Mouse (Mus musculus) ovary, postnatal 36 days (tissue): ENCODE data around the gene Pex19.

Experiments used
- DNase-seq: peaks from one replicate; pipeline ENCODE4 v3.0.0; 2022; ENCODE audit warnings: low spot score, mixed read lengths

Gene Pex19

GRCm38 (mm10) chr1:172133535-172133934 is 7.0 kb downstream of the Pex19 start:
- no peak for DNase-seq

GRCm38 (mm10) chr1:172134072-172134471 is 7.5 kb downstream of the Pex19 start:
- DNase-seq: no peak

- no peak for DNase-seq
Measured at GRCm38 (mm10) chr1:172140160-172140559, 13.6 kb downstream of the Pex19 start.

DNA sequence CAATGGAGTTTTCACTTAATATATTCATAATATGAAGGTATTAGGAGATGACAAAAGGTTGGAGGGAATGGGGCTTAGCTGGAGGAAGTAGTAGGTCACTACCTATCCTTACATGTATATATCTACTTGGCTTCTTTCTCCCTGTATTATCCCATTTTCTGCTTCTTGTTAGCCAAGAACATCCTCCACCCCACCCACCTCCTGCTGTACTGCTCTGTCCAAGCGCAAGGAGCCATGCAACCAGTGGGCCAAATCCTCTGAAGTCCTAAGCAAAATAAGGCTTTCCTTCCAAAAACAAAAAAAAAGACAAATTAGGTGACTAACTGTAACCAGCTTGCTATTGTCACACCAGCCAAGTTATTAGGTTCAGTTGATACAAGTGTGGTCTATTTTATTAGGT is 14.3 kb downstream of the Pex19 start:
- no peak for DNase-seq

DNA sequence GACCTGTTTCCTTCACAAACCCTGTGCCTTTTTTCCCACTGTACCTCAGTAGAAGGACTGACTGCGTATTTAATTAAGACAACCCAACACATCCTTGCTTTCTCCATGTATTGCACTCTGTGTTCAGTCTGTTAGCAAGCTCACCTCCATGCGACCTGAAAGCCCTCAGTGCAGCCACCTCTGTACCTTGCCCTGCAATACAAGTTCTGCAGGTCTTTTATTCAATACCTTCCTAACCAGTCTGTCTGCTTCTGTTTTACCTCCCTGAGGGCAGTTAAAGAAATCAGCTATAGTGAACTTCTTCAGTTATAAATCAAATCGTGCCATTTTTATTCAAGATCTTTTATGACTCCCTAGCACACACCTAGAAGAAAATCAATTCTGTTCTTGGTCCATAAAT is 15.0 kb downstream of the Pex19 start:
- DNase-seq: no peak

GRCm38 (mm10) chr1:172143570-172143969 is 17.0 kb downstream of the Pex19 start:
- DNase-seq: no peak

- peak; percentile 99 for DNase-seq
Measured at GRCm38 (mm10) chr1:172147835-172148278, 21.3 kb downstream of the Pex19 start, which contains the start of gene Dcaf8. TSS of gene Dcaf8 (plus strand) at chr1:172148084.

GRCm38 (mm10) chr1:172148279-172148954 is 21.9 kb downstream of the Pex19 start:
- DNase-seq: peak; percentile 47

DNA sequence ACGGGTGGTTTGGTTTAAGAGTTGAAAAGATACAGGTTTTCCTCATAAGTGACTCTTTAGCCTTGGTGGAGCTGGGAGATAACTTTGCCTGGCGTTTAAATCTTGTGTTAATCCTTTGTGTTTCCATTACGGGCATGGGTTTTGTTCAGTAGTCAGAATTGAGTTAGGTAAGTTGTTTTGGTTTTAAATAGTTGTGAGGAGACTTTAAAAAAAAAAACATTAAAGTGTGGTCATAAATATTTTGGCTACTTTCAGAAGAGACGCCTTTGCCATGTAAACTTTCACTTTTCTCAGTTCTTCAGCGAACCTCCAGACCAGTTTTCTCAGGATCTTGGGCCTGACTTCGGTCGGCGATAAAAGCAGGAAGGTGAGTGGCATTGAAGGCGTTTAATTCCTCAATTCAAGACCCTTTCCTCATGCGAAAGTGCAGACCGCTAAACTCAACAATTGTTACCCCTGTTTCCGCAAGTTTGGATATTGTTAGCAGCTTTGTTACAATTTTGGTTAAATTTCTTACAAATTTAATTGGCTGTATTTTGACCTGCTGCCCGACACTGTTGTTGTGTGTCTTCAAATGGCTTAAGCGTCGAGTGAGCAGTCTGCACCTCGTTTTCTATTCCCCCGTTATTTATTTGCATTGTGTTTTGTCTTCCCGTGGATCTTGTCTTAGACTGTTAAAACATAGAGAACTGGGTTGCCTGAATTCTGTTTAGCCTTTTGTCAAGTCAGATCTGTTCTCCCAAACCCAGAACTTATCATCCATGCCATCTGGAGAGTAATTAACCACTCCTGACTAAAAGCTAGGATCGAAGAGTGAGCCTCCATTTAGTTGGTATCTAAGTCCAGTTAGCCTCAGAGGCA is 22.6 kb downstream of the Pex19 start:
- DNase-seq: no peak

DNA sequence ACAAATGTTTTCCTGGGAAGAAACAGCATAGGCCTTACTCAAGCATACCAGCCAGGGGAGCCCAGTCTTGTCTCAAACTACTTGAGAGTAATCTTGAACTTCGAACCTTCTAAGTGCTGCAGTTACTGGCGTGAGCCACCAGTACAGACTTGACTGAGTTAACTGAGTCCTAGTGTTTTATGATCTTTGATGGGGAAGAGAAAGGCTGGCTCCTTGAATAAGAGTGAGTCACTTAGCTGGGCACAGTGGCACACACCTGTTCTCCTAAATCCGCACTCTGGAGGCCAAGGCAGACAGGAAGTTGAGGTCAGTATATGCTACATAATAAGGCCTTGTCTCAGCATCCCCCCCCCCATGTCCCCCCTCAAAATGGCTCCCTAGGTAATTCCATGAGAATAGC is 28.0 kb downstream of the Pex19 start:
- DNase-seq: no peak

DNA sequence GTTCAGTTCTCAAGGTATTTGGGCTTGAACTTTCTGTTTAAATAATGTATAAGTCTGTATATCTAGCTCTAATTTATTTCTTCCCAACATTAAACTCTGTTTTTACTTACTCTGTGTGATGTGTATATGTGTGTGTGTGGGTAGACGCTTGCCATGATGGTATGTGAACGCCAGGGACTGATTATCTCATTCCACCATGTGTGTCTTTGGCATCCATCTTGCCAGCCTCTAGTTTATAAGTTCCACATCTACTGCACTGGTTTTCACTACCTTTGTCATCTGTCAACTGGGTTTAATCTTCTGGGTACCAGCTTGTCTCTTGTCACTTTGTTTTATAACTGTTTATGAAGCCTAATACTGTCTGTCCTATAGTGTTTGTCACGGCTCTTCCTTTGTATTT is 29.0 kb downstream of the Pex19 start:
- no peak for DNase-seq

DNA sequence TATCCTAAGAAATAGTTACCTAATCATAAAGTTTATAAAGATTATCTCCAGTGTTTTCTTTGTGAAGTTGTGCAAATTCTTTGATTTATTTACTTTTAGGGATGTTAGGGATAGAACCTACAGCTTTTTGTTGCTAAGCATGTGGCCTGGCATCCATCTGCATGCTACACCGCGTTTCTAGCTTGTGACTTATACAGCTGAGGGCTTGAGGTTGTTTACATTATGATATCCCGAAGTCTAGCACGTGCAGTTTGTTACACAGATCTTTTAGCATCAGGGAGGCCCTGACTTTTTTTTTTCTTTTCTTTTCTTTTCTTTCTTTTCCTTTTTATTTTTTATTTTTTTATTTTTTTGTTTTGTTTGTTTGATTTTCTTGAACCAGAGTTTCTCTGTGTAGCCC is 33.4 kb downstream of the Pex19 start:
- DNase-seq: no peak

GRCm38 (mm10) chr1:172160508-172160907 is 34.0 kb downstream of the Pex19 start:
- DNase-seq: no peak

GRCm38 (mm10) chr1:172162009-172162408 is 35.5 kb downstream of the Pex19 start:
- no peak for DNase-seq

GRCm38 (mm10) chr1:172162959-172163358 is 36.4 kb downstream of the Pex19 start:
- no peak for DNase-seq

DNA sequence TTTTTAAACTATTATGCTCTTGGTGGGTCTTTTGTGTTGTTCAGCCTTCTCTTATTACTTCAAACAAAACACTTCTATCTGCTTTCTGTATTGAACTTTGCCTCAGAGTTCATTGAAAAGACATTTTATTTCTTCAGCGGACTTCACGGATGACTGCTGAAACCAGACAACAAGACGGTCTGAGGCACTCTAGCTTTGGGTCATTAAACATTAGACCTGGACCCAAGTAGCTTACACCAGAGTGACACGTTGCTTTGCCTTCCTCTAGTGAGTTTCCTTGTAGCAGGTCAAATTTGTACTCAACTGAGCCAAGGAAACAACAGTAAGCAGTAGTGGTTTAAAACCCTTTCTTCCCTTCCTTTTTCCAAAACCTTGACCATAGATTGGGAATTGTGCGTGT is 41.4 kb downstream of the Pex19 start:
- DNase-seq: no peak

DNA sequence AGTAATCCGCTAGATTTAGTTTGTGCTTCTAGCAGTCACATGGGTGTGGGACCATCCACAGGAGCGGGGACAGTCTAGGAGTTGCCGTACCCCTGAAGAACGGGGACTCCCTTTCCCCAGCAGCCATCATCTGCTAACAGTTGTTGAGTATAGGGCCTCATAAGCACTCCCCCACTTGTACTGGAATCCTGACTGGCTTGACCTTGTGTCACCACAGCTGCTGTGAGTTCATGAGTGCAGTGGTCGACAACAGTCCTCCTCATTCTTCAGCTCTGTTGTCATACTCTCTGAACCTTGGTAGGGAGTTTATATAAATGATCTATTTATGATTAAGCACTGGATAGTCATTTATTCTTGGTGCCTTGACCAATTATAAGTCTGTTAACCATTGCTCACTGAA is 43.3 kb downstream of the Pex19 start:
- DNase-seq: no peak

DNA sequence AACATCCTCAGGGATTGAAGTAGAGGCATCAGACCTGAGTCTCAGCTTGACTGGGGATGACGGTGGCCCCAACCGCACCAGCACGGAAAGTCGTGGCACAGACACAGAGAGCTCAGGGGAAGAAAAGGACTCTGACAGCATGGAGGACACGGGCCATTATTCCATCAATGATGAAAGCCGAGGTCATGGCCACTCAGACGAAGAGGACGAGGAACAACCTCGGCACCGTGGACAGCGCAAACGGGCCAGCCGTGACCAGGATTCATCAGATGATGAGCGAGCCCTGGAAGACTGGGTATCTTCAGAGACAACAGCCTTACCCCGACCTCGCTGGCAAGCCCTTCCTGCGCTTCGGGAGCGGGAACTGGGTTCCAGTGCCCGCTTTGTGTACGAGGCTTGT is 45.8 kb downstream of the Pex19 start:
- DNase-seq: no peak

DNA sequence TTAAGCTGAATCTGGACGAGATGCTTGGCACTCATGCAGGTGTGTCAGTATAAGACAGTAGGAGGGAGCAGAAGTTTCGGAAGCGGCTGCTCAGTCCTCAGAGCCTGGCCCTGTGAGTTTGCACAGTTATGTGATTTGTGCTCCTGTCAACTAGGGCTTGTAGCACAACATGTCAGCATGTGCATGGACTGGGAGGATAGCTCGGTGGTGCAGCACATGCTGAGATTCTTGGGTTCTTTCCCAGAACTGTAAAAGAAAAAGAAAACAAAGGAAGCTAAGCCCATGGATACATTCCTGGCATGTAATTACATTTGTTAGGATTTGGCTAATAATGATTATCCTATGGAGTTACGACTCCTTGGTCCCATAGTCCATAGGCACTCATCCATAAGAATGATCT is 46.6 kb downstream of the Pex19 start:
- DNase-seq: no peak

DNA sequence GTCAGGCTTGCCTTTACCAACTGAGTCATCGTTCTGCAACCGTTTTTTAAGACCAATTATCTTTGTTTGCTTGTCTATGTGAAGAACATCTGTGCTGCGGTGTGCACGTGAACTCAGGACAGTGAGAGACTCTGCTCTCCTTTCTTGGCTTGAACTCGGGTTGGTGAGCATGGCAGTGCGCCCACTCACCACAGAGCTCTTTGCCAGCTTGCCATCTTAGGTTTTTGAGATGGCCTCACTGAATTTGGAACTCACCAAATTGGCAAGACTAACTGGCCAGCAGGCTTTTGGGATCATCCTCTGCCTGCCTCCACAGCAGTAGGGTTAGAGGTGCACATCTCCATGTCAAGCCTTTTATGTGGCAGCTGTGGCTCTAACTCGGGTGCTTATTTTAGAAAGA is 51.2 kb downstream of the Pex19 start:
- DNase-seq: no peak

DNA sequence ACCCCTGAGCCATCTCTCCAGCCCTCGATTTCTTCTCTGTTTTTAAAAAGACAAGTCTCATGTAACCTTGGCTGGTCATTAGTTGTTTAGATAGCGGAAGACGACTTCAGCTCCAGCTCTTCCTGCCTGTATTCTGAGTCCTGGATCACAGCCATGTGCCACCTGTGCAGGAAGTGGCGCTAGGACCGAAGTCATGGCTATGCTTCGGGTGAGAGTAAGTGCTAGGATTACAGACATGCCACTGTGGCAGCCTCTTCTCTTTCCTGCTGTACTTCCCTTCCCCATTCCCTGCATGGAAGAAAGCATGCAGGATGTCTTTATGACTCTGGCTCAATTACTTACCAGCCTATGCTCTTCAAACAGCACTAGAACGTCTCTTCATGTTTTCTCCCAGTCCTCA is 52.5 kb downstream of the Pex19 start:
- DNase-seq: no peak

DNA sequence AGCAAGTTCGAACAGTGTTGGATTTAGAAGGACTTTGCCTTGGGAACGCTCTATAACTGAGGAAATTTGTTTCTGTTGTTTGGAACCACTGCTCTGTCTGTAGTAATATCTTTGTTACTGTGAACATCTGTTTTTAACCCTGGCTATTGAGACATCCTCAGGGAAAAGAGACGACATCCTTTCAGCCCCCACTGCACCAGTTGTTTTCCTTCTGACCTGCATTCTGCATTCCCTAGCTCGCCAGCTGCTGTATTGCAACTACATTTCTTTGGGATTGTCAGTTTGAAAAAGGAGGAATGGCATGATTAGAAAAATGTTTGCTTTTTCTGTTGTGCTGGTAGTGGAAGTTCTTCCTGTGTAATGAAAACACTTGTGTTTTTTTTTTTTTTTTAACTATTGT is 54.3 kb downstream of the Pex19 start:
- no peak for DNase-seq

DNA sequence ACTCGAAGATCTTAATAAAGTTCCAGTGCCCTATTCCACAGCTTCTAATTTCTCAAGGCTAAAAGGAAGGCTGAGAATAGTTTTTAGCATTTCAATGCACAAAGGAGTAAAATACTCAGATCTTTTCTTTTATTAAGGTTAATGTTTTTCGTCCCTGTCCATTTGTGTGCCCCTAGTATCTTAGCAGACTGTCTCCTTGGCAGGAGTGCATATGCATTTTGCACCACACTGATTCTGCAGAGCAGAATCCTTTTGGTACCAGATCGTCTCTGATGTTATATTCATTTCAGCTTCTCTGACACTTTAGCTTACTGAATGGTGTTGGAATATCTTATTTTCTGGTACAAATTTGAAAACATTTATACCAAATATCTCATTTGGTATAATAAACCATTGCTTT is 55.2 kb downstream of the Pex19 start:
- no peak for DNase-seq
